Mouse (Mus musculus): Measurements from ENCODE around the gene Fam107b. TPM values are rescaled to one million over a fixed set of nuclear protein-coding genes. Genes with fewer than 3 reads are reported as not detected.
A peak's percentile ranks its signal among the peaks of the same experiment; 100 is the strongest.

Gene Fam107b
- polyA plus RNA-seq, 1 experiment from 2014 or later, result 43.9 TPM

DNA sequence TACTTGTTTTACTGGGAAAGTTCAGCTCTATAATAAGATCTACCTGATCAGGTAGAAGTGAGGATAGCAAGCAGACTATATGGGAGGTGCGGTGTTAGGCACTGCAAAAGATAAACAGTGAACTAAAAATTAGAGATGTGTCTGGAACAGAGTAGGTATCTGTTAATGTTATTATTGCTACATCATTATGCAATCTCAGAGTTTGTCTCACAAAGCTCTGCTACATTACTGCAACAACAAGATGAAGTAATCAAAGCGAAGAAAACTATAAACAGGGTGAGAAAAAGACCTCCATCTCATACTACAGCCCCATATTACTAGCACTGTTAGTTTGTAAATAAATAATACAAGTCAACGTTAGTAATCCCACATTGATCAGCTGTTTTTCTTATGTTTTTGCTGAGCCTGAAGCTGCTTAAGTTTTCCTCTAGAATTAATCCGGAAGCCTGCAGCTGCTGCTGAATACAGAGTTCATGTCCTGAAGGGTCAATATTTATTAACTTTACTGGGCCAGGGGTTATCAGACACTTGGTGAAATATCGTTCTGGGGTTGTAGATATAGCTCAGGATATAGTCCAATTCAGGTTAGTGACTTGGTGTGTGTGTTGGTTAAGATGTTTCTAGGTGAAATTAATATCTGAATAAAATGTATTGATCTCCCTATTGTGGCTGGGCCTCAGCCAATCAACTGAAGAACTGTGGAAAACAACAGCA lies 102.5 kb downstream of the Fam107b start:
- no peak overlapping the region for H3K4me2 ChIP-seq (replicated peaks)
- WGBS, result 84% methylated on average over 5 of the region's 5 CpGs
- no peak for ATAC-seq (ENCODE audit: insufficient number of reproducible peaks, insufficient read depth, low FRiP score, low TSS enrichment)

GRCm38 (mm10) chr2:3675481-3675880 lies 105.2 kb downstream of the Fam107b start:
- Histone ChIP-seq H3K9me3 (no peaks in the 10 kb centered on the region), H3K4me2 (replicated peaks) (no peak overlapping the region), H3K36me3 (no peaks in the 10 kb centered on the region), H3K4me3 (no peak overlapping the region), H3K27me3 (no peaks in the 10 kb centered on the region), H3K9ac (no peak overlapping the region), H3K27ac (no peak overlapping the region), H3K4me1 (no peaks in the 10 kb centered on the region)
- 76% methylated on average over 1 of the region's 1 CpGs for WGBS
- no peak for ATAC-seq (ENCODE audit: insufficient number of reproducible peaks, insufficient read depth, low FRiP score, low TSS enrichment)

More for the DNA sequence above, 102.5 kb downstream of the Fam107b start:
- H3K27ac ChIP-seq, result no peak overlapping the region
- H3K9ac ChIP-seq, result no peak overlapping the region
- no peaks in the 10 kb centered on the region for H3K27me3 ChIP-seq
- no peaks in the 10 kb centered on the region for H3K36me3 ChIP-seq
- H3K4me3 ChIP-seq, result no peak overlapping the region
- no peaks in the 10 kb centered on the region for H3K4me1 ChIP-seq
- H3K9me3 ChIP-seq, result no peaks in the 10 kb centered on the region

- no peak overlapping the region for H3K27ac ChIP-seq
- WGBS, result 69% methylated on average over 4 of the region's 4 CpGs
- no peak overlapping the region for H3K9ac ChIP-seq
- H3K4me1 ChIP-seq, result peaks cover 13% of the 10 kb centered on the region
- no peak overlapping the region for H3K4me2 ChIP-seq (replicated peaks)
- no peaks in the 10 kb centered on the region for H3K36me3 ChIP-seq
- no peaks in the 10 kb centered on the region for H3K27me3 ChIP-seq
- H3K9me3 ChIP-seq, result no peaks in the 10 kb centered on the region
- no peak overlapping the region for H3K4me3 ChIP-seq
- no peak for ATAC-seq (ENCODE audit: insufficient number of reproducible peaks, insufficient read depth, low FRiP score, low TSS enrichment)
Measured at GRCm38 (mm10) chr2:3682699-3683098, 112.4 kb downstream of the Fam107b start.

- 48% methylated on average over 5 of the region's 5 CpGs for WGBS
- H3K4me2 ChIP-seq (replicated peaks), result no peak overlapping the region
- H3K4me1 ChIP-seq, result peaks cover 13% of the 10 kb centered on the region
- H3K27ac ChIP-seq, result no peak overlapping the region
- no peak overlapping the region for H3K9ac ChIP-seq
- H3K36me3 ChIP-seq, result no peaks in the 10 kb centered on the region
- H3K27me3 ChIP-seq, result no peaks in the 10 kb centered on the region
- no peak for ATAC-seq (ENCODE audit: insufficient number of reproducible peaks, insufficient read depth, low FRiP score, low TSS enrichment)
- H3K4me3 ChIP-seq, result no peak overlapping the region
- H3K9me3 ChIP-seq, result no peaks in the 10 kb centered on the region
Measured at GRCm38 (mm10) chr2:3683343-3683742, 113.1 kb downstream of the Fam107b start.

DNA sequence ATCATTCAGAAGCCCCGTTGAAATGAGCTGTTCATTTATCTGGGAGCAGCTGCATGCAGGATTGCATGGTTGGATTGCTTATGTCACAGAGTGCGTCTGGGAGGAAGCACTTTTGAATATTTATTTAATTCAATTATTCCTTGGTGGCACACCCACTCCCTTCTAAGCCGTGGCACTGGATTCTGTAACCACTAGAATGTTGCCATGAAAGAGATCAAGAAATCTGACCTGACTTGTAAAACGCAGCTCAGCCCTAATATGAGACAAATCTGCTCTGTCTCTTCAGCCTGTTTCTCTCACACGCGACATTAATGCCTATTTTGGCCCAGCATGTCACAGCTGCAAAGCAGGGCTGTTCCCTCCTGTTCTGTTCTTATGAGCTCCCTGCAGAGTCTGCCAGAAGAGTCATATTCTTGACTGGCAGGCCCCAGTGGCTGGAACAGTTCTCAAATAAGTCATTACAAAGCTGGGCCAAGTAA lies 113.5 kb downstream of the Fam107b start:
- Histone ChIP-seq H3K4me1 (peaks cover 13% of the 10 kb centered on the region), H3K27ac (0 out of 2 replicates have a peak overlapping the region, but pooled peaks have one; percentile 17), H3K9me3 (no peaks in the 10 kb centered on the region), H3K4me3 (no peak overlapping the region), H3K4me2 (replicated peaks) (no peak overlapping the region), H3K9ac (no peak overlapping the region), H3K27me3 (no peaks in the 10 kb centered on the region), H3K36me3 (no peaks in the 10 kb centered on the region)
- 15% methylated on average over 6 of the region's 6 CpGs for WGBS
- ATAC-seq (ENCODE audit: insufficient number of reproducible peaks, insufficient read depth, low FRiP score, low TSS enrichment), result no peak; the same call in 1 of the 2 replicates

DNA sequence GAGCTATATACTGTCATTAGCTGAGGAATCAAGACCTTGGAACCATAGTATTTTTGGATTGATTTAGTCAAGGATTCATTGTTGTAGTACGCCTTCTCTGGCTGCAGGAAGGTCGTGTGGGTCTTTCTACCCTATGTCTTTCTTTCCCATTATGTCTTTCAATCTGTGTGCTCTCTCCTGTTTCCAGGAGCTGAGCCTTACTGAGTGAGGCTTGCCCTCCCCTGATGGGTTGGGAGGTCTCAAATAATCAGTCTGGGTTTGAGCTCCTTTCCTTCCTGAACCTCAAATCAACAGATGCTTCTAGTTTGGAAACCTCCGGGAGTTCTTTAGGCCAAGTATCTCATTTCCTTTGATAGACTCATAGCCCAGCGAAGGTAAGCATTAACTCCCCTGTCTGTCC lies 119.9 kb downstream of the Fam107b start:
- no peaks in the 10 kb centered on the region for H3K36me3 ChIP-seq
- no peaks in the 10 kb centered on the region for H3K9me3 ChIP-seq
- 34% methylated on average over 4 of the region's 4 CpGs for WGBS
- H3K4me3 ChIP-seq, result no peak overlapping the region
- no peaks in the 10 kb centered on the region for H3K27me3 ChIP-seq
- no peak overlapping the region for H3K9ac ChIP-seq
- peak; percentile 69; the same call in 1 of the 2 replicates for ATAC-seq (ENCODE audit: insufficient number of reproducible peaks, insufficient read depth, low FRiP score, low TSS enrichment)
- no peaks in the 10 kb centered on the region for H3K4me1 ChIP-seq
- no peak overlapping the region for H3K27ac ChIP-seq
- H3K4me2 ChIP-seq (replicated peaks), result no peak overlapping the region

DNA sequence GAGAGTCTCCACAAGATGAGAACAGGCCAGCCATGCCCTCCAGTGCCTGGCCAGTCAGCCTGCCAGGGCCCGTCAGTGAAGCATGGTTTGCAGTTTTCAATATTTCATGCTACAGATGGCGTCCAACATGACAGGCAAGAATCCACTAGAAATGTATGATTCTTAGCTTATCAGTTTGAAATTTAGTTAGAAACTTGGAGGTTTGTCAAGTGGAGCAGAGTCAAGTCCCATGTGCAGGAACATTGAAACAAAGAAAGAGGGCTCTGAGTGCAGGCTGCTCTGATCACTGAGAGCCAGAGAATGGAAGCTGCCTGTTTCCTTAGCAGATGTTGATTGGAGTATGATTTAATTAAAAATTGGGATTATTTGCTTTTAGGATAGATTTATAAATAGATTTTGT lies 122.5 kb downstream of the Fam107b start:
- Histone ChIP-seq H3K9ac (no peak overlapping the region), H3K4me2 (replicated peaks) (no peak overlapping the region), H3K27ac (no peak overlapping the region), H3K36me3 (no peaks in the 10 kb centered on the region), H3K4me1 (no peaks in the 10 kb centered on the region), H3K27me3 (no peaks in the 10 kb centered on the region), H3K9me3 (no peaks in the 10 kb centered on the region), H3K4me3 (no peak overlapping the region)
- WGBS, result 89% methylated on average over 2 of the region's 2 CpGs
- no peak for ATAC-seq (ENCODE audit: insufficient number of reproducible peaks, insufficient read depth, low FRiP score, low TSS enrichment)

DNA sequence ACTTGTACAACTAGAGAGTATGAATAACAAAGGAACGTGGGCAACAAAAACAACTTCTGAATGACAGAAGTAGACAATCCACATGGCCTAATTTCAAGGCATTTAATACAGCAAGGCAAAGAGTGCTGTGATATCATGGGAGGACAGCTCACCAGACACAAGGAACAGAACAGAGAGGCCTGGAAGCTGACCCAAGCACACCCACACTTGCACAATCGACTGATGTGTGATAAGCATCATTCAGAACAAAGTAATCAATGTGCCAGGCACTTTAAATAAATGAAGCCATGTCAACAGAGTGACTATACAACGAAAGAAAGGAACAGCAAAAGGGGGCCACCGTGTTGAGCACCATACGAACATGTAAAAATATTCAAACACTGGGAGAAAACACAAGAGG lies 125.6 kb downstream of the Fam107b start:
- 78% methylated on average over 5 of the region's 5 CpGs for WGBS
- no peaks in the 10 kb centered on the region for H3K36me3 ChIP-seq

GRCm38 (mm10) chr2:3700368-3700767 lies 130.1 kb downstream of the Fam107b start:
- H3K4me2 ChIP-seq (replicated peaks), result no peak overlapping the region
- no peaks in the 10 kb centered on the region for H3K9me3 ChIP-seq
- no peaks in the 10 kb centered on the region for H3K36me3 ChIP-seq
- no peaks in the 10 kb centered on the region for H3K4me1 ChIP-seq
- no peaks in the 10 kb centered on the region for H3K27me3 ChIP-seq
- no peak overlapping the region for H3K4me3 ChIP-seq
- no peak overlapping the region for H3K9ac ChIP-seq
- no peak for ATAC-seq (ENCODE audit: insufficient number of reproducible peaks, insufficient read depth, low FRiP score, low TSS enrichment)
- H3K27ac ChIP-seq, result no peak overlapping the region
- 58% methylated on average over 1 of the region's 1 CpGs for WGBS

More for the DNA sequence above, 125.6 kb downstream of the Fam107b start:
- Histone ChIP-seq H3K27ac (no peak overlapping the region), H3K27me3 (no peaks in the 10 kb centered on the region), H3K4me1 (no peaks in the 10 kb centered on the region), H3K9me3 (no peaks in the 10 kb centered on the region), H3K4me3 (no peak overlapping the region), H3K4me2 (replicated peaks) (no peak overlapping the region), H3K9ac (no peak overlapping the region)
- no peak for ATAC-seq (ENCODE audit: insufficient number of reproducible peaks, insufficient read depth, low FRiP score, low TSS enrichment)

DNA sequence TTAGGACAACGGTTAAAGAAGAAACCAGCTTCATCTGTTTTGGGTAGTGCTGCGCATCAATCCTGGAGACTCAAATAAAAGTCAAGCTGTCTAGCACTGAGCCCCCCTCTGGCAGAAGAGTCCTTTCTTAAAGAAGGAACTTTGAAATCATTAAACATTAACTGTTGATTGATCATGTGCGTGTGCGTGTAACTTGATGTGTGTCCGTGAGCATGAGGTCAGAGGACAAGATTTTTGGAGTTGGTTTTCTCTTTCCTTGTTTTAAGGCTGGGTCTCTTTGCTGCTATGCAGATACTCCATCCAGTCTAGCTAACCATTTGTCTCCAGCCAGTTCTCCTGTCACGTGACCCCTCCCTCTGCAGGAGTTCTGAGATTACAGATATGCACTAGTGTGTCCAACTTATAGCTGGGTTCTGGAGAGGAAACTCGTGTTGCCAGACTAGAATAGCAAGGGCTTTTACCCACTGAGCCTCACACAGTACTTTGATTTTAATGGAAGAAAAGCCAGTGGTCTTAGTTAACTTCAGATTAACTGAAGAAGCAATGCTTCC lies 132.4 kb downstream of the Fam107b start:
- no peaks in the 10 kb centered on the region for H3K9me3 ChIP-seq
- no peaks in the 10 kb centered on the region for H3K27me3 ChIP-seq
- no peak overlapping the region for H3K4me3 ChIP-seq
- H3K4me2 ChIP-seq (replicated peaks), result no peak overlapping the region
- ATAC-seq (ENCODE audit: insufficient number of reproducible peaks, insufficient read depth, low FRiP score, low TSS enrichment), result no peak
- H3K36me3 ChIP-seq, result no peaks in the 10 kb centered on the region
- 89% methylated on average over 7 of the region's 7 CpGs for WGBS
- H3K9ac ChIP-seq, result no peak overlapping the region
- no peaks in the 10 kb centered on the region for H3K4me1 ChIP-seq
- H3K27ac ChIP-seq, result no peak overlapping the region

DNA sequence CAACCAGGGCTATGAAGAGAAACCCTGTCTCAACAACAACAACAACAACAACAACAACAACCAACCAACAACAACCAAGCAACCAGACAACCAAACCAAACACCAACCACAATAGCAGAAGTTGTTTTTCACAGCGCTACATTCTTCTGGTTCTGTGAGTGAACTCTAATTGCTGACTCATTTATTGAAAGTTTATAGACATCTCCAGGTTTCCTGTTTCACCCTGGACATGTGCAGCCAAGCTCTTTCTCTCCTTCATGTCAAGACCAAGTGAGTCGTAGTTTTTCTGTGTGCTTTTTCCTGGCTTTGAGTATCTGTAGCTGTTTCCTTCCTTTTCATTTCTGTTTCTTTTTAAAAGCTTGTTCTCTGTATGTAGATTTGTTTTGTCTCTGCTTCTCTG lies 133.5 kb downstream of the Fam107b start:
- no peak for ATAC-seq (ENCODE audit: insufficient number of reproducible peaks, insufficient read depth, low FRiP score, low TSS enrichment)
- Histone ChIP-seq H3K27ac (no peak overlapping the region), H3K9me3 (no peaks in the 10 kb centered on the region), H3K4me1 (no peaks in the 10 kb centered on the region), H3K4me3 (no peak overlapping the region), H3K4me2 (replicated peaks) (no peak overlapping the region), H3K27me3 (no peaks in the 10 kb centered on the region), H3K36me3 (no peaks in the 10 kb centered on the region), H3K9ac (no peak overlapping the region)
- WGBS, result 65% methylated on average over 2 of the region's 2 CpGs

Measured in embryonic facial prominence, embryonic 12.5 days (tissue).